ENCODE assay signal across 10 mouse cellular contexts in genomic region chrX:73064415-73064793, GRCm38 (mm10). TPM values are rescaled to one million over a fixed set of nuclear protein-coding genes. Genes with fewer than 3 reads are reported as not detected.
A peak's percentile ranks its signal among the peaks of the same experiment; 100 is the strongest.
DNase-seq lines count a peak whose midpoint lies in the region; ATAC-seq and TF ChIP-seq lines count a peak whose summit lies in the region.
"Had no signal": no experiment of that assay in that cellular context is flagged by ENCODE, and none has a peak within 500 bp of the region (broad histone marks: within the 10 kb centered on the region; RNA-seq: fewer than 3 reads in every experiment).

Gene Pnma3, plus strand, starts transcription at chrX:73064787.

- no peak within 1 kb of the TSS for H3K27ac ChIP-seq in heart, embryonic 13.5 days (replicated peaks)
- no peak within 1 kb of the TSS for H3K27ac ChIP-seq in forebrain, postnatal 0 days (ENCODE audit: low read depth, low read length)
- no peak within 1 kb of the TSS for H3K27ac ChIP-seq in limb, embryonic 12.5 days

- WGBS in heart, embryonic 13.5 days: 26% methylated on average over 7 of the region's 7 CpGs
- 47% methylated on average over 7 of the region's 7 CpGs for WGBS in forebrain, postnatal 0 days
- 33% methylated on average over 7 of the region's 7 CpGs for WGBS in limb, embryonic 12.5 days

- no peaks in the 10 kb centered on the region for H3K36me3 ChIP-seq in heart, embryonic 13.5 days
- H3K36me3 ChIP-seq in forebrain, postnatal 0 days (ENCODE audit: insufficient read depth): no peaks in the 10 kb centered on the region
- H3K36me3 ChIP-seq in limb, embryonic 12.5 days: no peaks in the 10 kb centered on the region

- no peak for TF ChIP-seq CTCF in brain, embryonic 14.5 days (IDR thresholded peaks at IDR 0.05; ENCODE audit: borderline replicate concordance, extremely low read depth, insufficient read depth, insufficient read length)
- no peak for TF ChIP-seq CTCF in forebrain, postnatal 0 days (IDR thresholded peaks at IDR 0.05; ENCODE audit: low read depth)

- no peak within 1 kb of the TSS for H3K9ac ChIP-seq in heart, embryonic 13.5 days
- H3K9ac ChIP-seq in forebrain, postnatal 0 days: peak within 1 kb of the TSS; percentile 51
- no peak within 1 kb of the TSS; the same call in 1 of the 2 replicates for H3K9ac ChIP-seq in limb, embryonic 12.5 days (replicated peaks)

- H3K27me3 ChIP-seq in heart, embryonic 13.5 days (replicated peaks): peaks cover 20% of the 10 kb centered on the region
- H3K27me3 ChIP-seq in forebrain, postnatal 0 days (ENCODE audit: insufficient read depth, low read length): no peaks in the 10 kb centered on the region
- peaks cover 20% of the 10 kb centered on the region for H3K27me3 ChIP-seq in limb, embryonic 12.5 days
- H3K27me3 ChIP-seq: CH12.LX had no signal

- no peak for DNase-seq in heart, postnatal 4 days
- peak; percentile 7 for DNase-seq in brain, embryonic 14.5 days (ENCODE audit: low read depth)
- DNase-seq in forebrain, postnatal 0 days: no peak
- no peak for DNase-seq in gastrocnemius, postnatal 14 days
- DNase-seq in retina, embryonic 14.5 days (ENCODE audit: low spot score): no peak
- DNase-seq in frontal cortex, postnatal 10 days (ENCODE audit: low spot score in 2 of 2): no peak

- no peaks in the 10 kb centered on the region for H3K4me1 ChIP-seq in heart, embryonic 13.5 days
- H3K4me1 ChIP-seq in forebrain, postnatal 0 days (ENCODE audit: insufficient read depth): no peaks in the 10 kb centered on the region
- H3K4me1 ChIP-seq in limb, embryonic 12.5 days (replicated peaks): no peaks in the 10 kb centered on the region

- H3K4me2 ChIP-seq in heart, embryonic 13.5 days: peak within 1 kb of the TSS; percentile 59
- peak within 1 kb of the TSS; percentile 55 for H3K4me2 ChIP-seq in forebrain, postnatal 0 days (ENCODE audit: low read depth)
- peak within 1 kb of the TSS; percentile 51 for H3K4me2 ChIP-seq in limb, embryonic 12.5 days

- intact Hi-C loops in gastrocnemius, postnatal 14 days (cut with DNase I; ENCODE audit: low total_unique reads): no loop called here

- peak within 1 kb of the TSS; percentile 24 for H3K4me3 ChIP-seq in heart, embryonic 13.5 days
- peak within 1 kb of the TSS; percentile 37 for H3K4me3 ChIP-seq in forebrain, postnatal 0 days (ENCODE audit: low read depth, low read length)
- peak within 1 kb of the TSS; percentile 26 for H3K4me3 ChIP-seq in limb, embryonic 12.5 days (replicated peaks)

- H3K9me3 ChIP-seq in heart, embryonic 13.5 days: no peaks in the 10 kb centered on the region
- no peaks in the 10 kb centered on the region for H3K9me3 ChIP-seq in forebrain, postnatal 0 days (ENCODE audit: low read length)
- no peaks in the 10 kb centered on the region for H3K9me3 ChIP-seq in limb, embryonic 12.5 days

- TF ChIP-seq POLR2A in brain, embryonic 14.5 days (IDR thresholded peaks at IDR 0.05; ENCODE audit: borderline replicate concordance, extremely low read depth, insufficient read depth, insufficient read length, poor library complexity, severe bottlenecking): no peak

- no peak for ATAC-seq in heart, embryonic 13.5 days (ENCODE audit: extremely low read depth, insufficient number of reproducible peaks, low FRiP score, low TSS enrichment)
- ATAC-seq in forebrain, postnatal 0 days: no peak
- ATAC-seq in limb, embryonic 12.5 days (ENCODE audit: insufficient number of reproducible peaks, insufficient read depth, low FRiP score, low TSS enrichment, low read depth): peak; percentile 37; the same call in 1 of the 2 replicates

RNA-seq across cellular contexts. Expression of gene Pnma3, which starts in this region (rescaled TPM):
- not detected in 2 replicates for polyA plus RNA-seq in heart, embryonic 13.5 days (2015; fragmentation: Nextera tagmentation; extraction: Ambion mirVana)
- total RNA-seq in heart, postnatal 4 days (2021): not detected
- polyA plus RNA-seq in brain, embryonic 14.5 days (2012; rRNA removed): 14.5 and 15.1 TPM in 2 replicates
- 15.0 and 19.8 TPM in 2 replicates for total RNA-seq in forebrain, postnatal 0 days (2014; rRNA removed)
- polyA plus RNA-seq in forebrain, postnatal 0 days (2015; fragmentation: Nextera tagmentation; extraction: Ambion mirVana): 2.4 and 3.4 TPM in 2 replicates
- polyA plus RNA-seq in limb, embryonic 12.5 days (2016; fragmentation: Nextera tagmentation; extraction: Ambion mirVana): 0.26 and 0.27 TPM in 2 replicates
- not detected for total RNA-seq in gastrocnemius, postnatal 14 days (2021)
- total RNA-seq: CH12.LX; common myeloid progenitor, adult 5-6 weeks had no signal

Comparison
In these comparisons a context has a peak if more than half of its experiments do, and no peak if none do; other contexts are left out.
1. RNA of gene Pnma3 (total RNA-seq): 15.0 to 19.8 TPM in forebrain, postnatal 0 days; not detected in heart, postnatal 4 days and not detected in gastrocnemius, postnatal 14 days; every median in the first group is over 10 times any median in the second.
2. Peak in ATAC-seq, H3K4me3 ChIP-seq and H3K4me2 ChIP-seq in limb, embryonic 12.5 days; RNA of the gene not detected or under 1 TPM.
3. Peak in every context shown above with its lines, with median percentiles within 50 percentile points of each other: H3K4me2 ChIP-seq and H3K4me3 ChIP-seq.